Mouse (Mus musculus) small intestine, adult 2 months (tissue): ENCODE measurements around the gene Limd2.

Experiments
- CTCF ChIP-seq: fragments of 200-500 bp; IDR thresholded peaks from 2 replicates; pipeline ENCODE4 v1.5.1; 2012; ENCODE audit warnings: low read depth, mild to moderate bottlenecking, control low read depth, inconsistent platforms, low read length, moderate library complexity, mixed read lengths; ENCODE audit not compliant: insufficient replicate concordance, insufficient read length; ENCODE audit errors: extremely low read depth
- POLR2A ChIP-seq: fragments of 200-500 bp; IDR thresholded peaks from 2 replicates; pipeline ENCODE4 v1.6.1; 2012; ENCODE audit warnings: low read depth, mild to moderate bottlenecking, control low read depth, inconsistent platforms, low read length, moderate library complexity

- no peak for TF ChIP-seq CTCF
- TF ChIP-seq POLR2A = no peak
Measured at GRCm38 (mm10) chr11:106155761-106156160, 4.9 kb downstream of the Limd2 start.
